ENCODE assay signal across 10 mouse cellular contexts in genomic region chr7:3193905-3194304, GRCm38 (mm10). TPM values are rescaled to one million over a fixed set of nuclear protein-coding genes. Genes with fewer than 3 reads are reported as not detected.
DNase-seq lines count a peak whose midpoint lies in the region; ATAC-seq and TF ChIP-seq lines count a peak whose summit lies in the region.
"Had no signal": no experiment of that assay in that cellular context is flagged by ENCODE, and none has a peak within 500 bp of the region (broad histone marks: within the 10 kb centered on the region; RNA-seq: fewer than 3 reads in every experiment).

No protein-coding gene starts in this region.

- no peak overlapping the region for H3K27ac ChIP-seq in gastrocnemius, adult 2 months
- H3K27ac ChIP-seq in cortical plate, adult 2 months (ENCODE audit: insufficient read depth, low read length) = no peak overlapping the region

- no peak for TF ChIP-seq POLR2A in cortical plate, adult 2 months (IDR thresholded peaks at IDR 0.05; ENCODE audit: extremely low read depth, insufficient read depth, low read length)

- no peak for ATAC-seq in monocyte, adult 5-6 weeks (replicated peaks; ENCODE audit: insufficient number of reproducible peaks, low FRiP score, low TSS enrichment, poor library complexity, severe bottlenecking)

- H3K4me1 ChIP-seq in cortical plate, adult 2 months (ENCODE audit: control insufficient read depth, insufficient read depth, low read length) = no peaks in the 10 kb centered on the region
- H3K4me1 ChIP-seq: megakaryocyte, embryonic 14.5 days had no signal

- peak; percentile 44 for TF ChIP-seq CTCF in gastrocnemius, adult 2 months (IDR thresholded peaks at IDR 0.05)
- peak; percentile 40 for TF ChIP-seq CTCF in cortical plate, adult 2 months (IDR thresholded peaks at IDR 0.05; ENCODE audit: extremely low read depth, insufficient read depth, low read length)

- peak; percentile 34 for DNase-seq in gastrocnemius, adult 2 months
- no peak for DNase-seq in gastrocnemius, adult 18-20 months (ENCODE audit: low spot score)
- peak; percentile 50 for DNase-seq in ovary, postnatal 36 days (ENCODE audit: low spot score)
- DNase-seq in ovary, adult 18-20 months (ENCODE audit: low spot score) = no peak
- peak; percentile 17 for DNase-seq in left cerebral cortex, postnatal 36 days (ENCODE audit: low spot score in 2 of 2)
- DNase-seq in right cerebral cortex, postnatal 14 days = peak; percentile 60

- no peak overlapping the region for H3K4me3 ChIP-seq in gastrocnemius, adult 2 months
- no peak overlapping the region for H3K4me3 ChIP-seq in cortical plate, adult 2 months (ENCODE audit: insufficient read depth, low read length)
- H3K4me3 ChIP-seq: megakaryocyte, embryonic 14.5 days had no signal

- intact Hi-C loops in gastrocnemius, adult 2 months (cut with DNase I) = no loop called here
- intact Hi-C loops in left cerebral cortex, postnatal 36 days (cut with DNase I) = no loop called here

RNA-seq across cellular contexts. Expression of gene AU018091, which starts 24.9 kb away (rescaled TPM):
- total RNA-seq in gastrocnemius, adult 2 months (2021) = not detected
- not detected for total RNA-seq in gastrocnemius, adult 18-20 months (2021)
- polyA plus RNA-seq in cortical plate, adult 2 months (2012; rRNA removed) = not detected in 2 replicates
- total RNA-seq in left cerebral cortex, postnatal 36 days (2021) = not detected
- total RNA-seq in monocyte, adult 5-6 weeks (2017) = not detected in 3 replicates
- polyA plus RNA-seq: heart, embryonic 16.5 days had no signal

RNA-seq across cellular contexts. Expression of gene Nlrp12, which starts 55.6 kb away (rescaled TPM):
- not detected for total RNA-seq in gastrocnemius, adult 2 months (2021)
- total RNA-seq in gastrocnemius, adult 18-20 months (2021) = not detected
- polyA plus RNA-seq in cortical plate, adult 2 months (2012; rRNA removed) = 0.04 TPM in 1 of 2 replicates, not detected in the other
- not detected for total RNA-seq in left cerebral cortex, postnatal 36 days (2021)
- total RNA-seq in monocyte, adult 5-6 weeks (2017) = 2.6 to 2.9 TPM in 2 of 3 replicates, not detected in the other
- polyA plus RNA-seq: heart, embryonic 16.5 days had no signal

Comparison
In these comparisons a context has a peak if more than half of its experiments do, and no peak if none do; other contexts are left out.
1. DNase-seq: peak in gastrocnemius, adult 2 months (single experiment), ovary, postnatal 36 days (single experiment), left cerebral cortex, postnatal 36 days (2 of 2) and right cerebral cortex, postnatal 14 days (single experiment); none in gastrocnemius, adult 18-20 months (single experiment) and ovary, adult 18-20 months (single experiment).